Mouse (Mus musculus) heart, adult 10 weeks (tissue): ENCODE measurements around the gene 4930404H24Rik. TPM values are rescaled to one million over a fixed set of nuclear protein-coding genes. Genes with fewer than 3 reads are reported as not detected.

Experiments used
- polyA plus RNA-seq: library from polyadenylated mRNA; stranded (reverse); fragments of 350-450 nt; fragmentation: Illumina TruSeq; extraction: RNeasy Lipid Tissue Mini Kit (QIAGEN cat#74804); gene quantifications from one replicate; pipeline ENCODE4 v1.2.3, GENCODE M21; 2014; ENCODE audit warnings: low read depth, low replicate concordance

4930404H24Rik gene
- not detected for polyA plus RNA-seq

DNA sequence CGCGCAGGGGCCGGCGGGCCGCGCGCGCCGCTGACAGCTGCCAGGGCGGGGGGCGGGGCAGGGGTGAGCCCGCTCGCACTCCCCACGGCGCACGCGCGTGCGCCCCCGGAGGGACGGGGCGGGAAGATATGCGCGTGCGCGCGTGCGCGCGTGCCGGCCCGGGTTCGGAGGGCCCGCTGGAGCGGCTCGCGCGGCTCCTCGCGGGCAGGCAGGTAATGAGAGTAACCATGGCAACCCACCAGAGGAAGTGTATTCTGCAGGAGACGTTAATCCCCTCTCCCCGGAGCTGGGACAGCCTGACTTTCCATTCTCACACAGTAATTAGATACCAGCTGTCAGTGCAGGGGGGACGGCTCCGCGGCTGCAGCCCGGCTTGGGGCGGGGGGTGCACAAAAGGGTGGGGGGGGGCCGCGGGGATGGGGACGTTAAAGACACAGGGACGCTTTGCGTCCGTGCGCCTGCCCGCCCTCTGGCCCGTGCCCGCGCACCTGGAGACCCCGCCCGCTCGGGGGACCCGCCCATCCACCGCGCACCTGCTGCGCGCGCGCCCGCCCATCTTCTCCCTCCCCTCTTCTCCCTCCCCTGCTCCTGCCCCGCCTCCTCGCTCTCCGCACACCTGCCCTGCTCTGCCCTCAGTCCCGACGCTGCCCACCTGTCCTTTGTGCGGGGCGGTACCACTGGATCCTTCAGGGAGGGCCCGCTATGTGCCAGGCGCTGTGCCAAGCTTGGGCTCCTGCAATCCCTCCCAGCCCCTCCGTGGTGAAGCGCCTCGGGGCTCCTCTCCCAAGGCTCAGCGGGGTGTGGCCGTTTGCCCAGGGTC, at the start of gene 4930404H24Rik:
4930404H24Rik (plus strand) TSS at position 218 of the 820 bp plus-strand sequence.

DNA sequence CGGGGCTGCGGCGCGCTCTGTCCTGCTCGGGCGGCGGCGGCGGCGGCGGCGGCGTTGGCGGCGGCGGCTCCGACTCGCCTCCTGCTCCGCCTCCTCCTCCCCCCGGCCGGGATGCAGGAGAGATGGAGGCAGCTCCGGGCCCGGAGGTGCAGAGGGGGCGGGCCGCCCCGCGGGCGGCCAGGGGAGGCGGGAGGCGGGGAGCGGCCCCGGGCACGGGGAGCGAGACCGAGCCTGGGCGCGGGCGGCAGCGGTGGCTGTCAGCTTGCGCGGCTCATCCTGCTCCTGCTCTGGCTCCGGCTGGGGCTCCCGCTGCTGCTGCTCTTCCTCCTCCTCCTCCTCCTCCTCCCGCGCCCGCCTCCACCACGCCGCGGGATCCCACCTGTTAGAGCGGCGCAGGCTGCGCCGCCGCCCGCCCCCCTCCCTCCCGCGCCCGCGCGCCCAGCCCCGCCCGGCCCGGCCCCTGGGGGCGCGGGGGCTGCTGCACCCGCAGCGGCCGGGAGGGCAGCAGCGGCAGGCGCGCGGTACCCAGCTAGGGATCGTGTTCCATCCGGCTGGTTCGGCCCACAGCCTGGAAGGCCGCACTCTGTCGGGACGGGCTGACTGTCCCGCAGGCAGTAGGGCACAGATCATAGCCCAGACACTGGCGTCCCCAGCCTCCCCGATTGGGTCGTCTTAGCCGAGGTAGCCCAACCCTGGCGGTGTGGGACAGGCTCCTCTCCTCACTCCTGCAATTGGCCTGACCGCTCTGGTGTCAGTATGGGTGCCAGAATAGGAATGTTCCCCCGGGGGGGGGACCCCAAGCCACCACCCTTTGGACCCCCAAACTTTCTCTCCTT, 37.6 kb downstream of the 4930404H24Rik start, which contains the start of gene Nol4l:
Nol4l (minus strand) TSS at position 41 of the 836 bp plus-strand sequence.

Other genes starting within 250 kb of the 4930404H24Rik start
- 7.7 TPM for gene Kif3b, start 201.4 kb upstream of the 4930404H24Rik start, polyA plus RNA-seq
- gene Asxl1, start 147.0 kb upstream of the 4930404H24Rik start, polyA plus RNA-seq: 13.9 TPM
- gene Nol4l, start 37.2 kb downstream of the 4930404H24Rik start, polyA plus RNA-seq: 2.1 TPM
- 15.9 TPM for gene Commd7, start 140.0 kb downstream of the 4930404H24Rik start, polyA plus RNA-seq
- gene Dnmt3b, start 156.7 kb downstream of the 4930404H24Rik start, polyA plus RNA-seq: 0.92 TPM
- not detected for gene Dnmt3c, start 203.9 kb downstream of the 4930404H24Rik start, polyA plus RNA-seq
- gene Mapre1, start 248.5 kb downstream of the 4930404H24Rik start, polyA plus RNA-seq: 51.7 TPM